Mouse (Mus musculus) spleen, adult 2 months (tissue): ENCODE results near the gene Lrfn4. TPM values are rescaled to one million over a fixed set of nuclear protein-coding genes. Genes with fewer than 3 reads are reported as not detected.

ENCODE experiments used
- DNase-seq, 2 experiments: peaks; one replicate each; pipeline versions ENCODE4 v3.0.0 to v3.0.0-alpha.2; 2012 to 2021; ENCODE audit warnings: low spot score in 2 of 2, low read depth in 1 of 2
- H3K27ac ChIP-seq: fragments of 200-500 bp; 2 replicates; pipeline ENCODE4 v1.5.1; 2012; ENCODE audit warnings: low read length, inconsistent platforms; ENCODE audit not compliant: insufficient read depth
- H3K27me3 ChIP-seq: fragments of 200-500 bp; 2 replicates; pipeline ENCODE4 v1.6.1; 2012; ENCODE audit warnings: mild to moderate bottlenecking, moderate library complexity, low read length, inconsistent platforms; ENCODE audit not compliant: control insufficient read depth, insufficient read depth
- H3K36me3 ChIP-seq: fragments of 200-500 bp; 2 replicates; pipeline ENCODE4 v1.6.1; 2012; ENCODE audit warnings: mild to moderate bottlenecking, low read length, inconsistent platforms; ENCODE audit not compliant: control insufficient read depth, insufficient read depth
- H3K4me1 ChIP-seq: fragments of 200-500 bp; 2 replicates; pipeline ENCODE4 v1.6.1; 2011; ENCODE audit warnings: inconsistent platforms; ENCODE audit not compliant: control insufficient read depth, insufficient read depth, insufficient read length
- H3K4me3 ChIP-seq: fragments of 200-500 bp; 2 replicates; pipeline ENCODE4 v1.5.1; 2011; ENCODE audit warnings: mild to moderate bottlenecking, inconsistent platforms; ENCODE audit not compliant: insufficient read depth, insufficient read length; ENCODE audit errors: extremely low read depth
- CTCF ChIP-seq: fragments of 200-500 bp; IDR thresholded peaks from 2 replicates; pipeline ENCODE4 v1.5.1; 2011; ENCODE audit warnings: mild to moderate bottlenecking, inconsistent platforms; ENCODE audit not compliant: insufficient read depth, insufficient read length, insufficient replicate concordance; ENCODE audit errors: extremely low read depth
- POLR2A ChIP-seq: fragments of 200-500 bp; IDR thresholded peaks from 2 replicates; pipeline ENCODE4 v1.6.1; 2011; ENCODE audit warnings: low read depth, low read length, inconsistent platforms
- WGBS: fragments of 180-500 bp; shearing (Covaris S2); methylation state at CpG from one replicate; pipeline ENCODE4 v1.1.7; 2018; 5-methylcytosine and 5-hydroxymethylcytosine counted together
- polyA plus RNA-seq: library from polyadenylated mRNA; depleted of rRNA; stranded (reverse); fragments of >200 nt; gene quantifications from 2 replicates; pipeline ENCODE4 v1.2.3, GENCODE M21; 2012; rRNA removed

Gene Lrfn4
- 3.0 and 4.0 TPM in 2 replicates for polyA plus RNA-seq

GRCm38 (mm10) chr19:4615151-4616093 lies at the start of gene Lrfn4:
TSS of gene Lrfn4 (minus strand) at chr19:4615667.
- no peak within 1 kb of the TSS for H3K27ac ChIP-seq
- DNase-seq = no peak
- under 1% methylated on average over 72 of the region's 87 CpGs for WGBS
- peaks cover 2% of the 10 kb centered on the region for H3K4me1 ChIP-seq
- no peaks in the 10 kb centered on the region for H3K27me3 ChIP-seq
- peak within 1 kb of the TSS; percentile 55 for H3K4me3 ChIP-seq
- TF ChIP-seq CTCF (no peak), POLR2A (no peak)
- no peaks in the 10 kb centered on the region for H3K36me3 ChIP-seq

- H3K4me1 ChIP-seq = no peaks in the 10 kb centered on the region
- no peak overlapping the region for H3K4me3 ChIP-seq
- no peak overlapping the region for H3K27ac ChIP-seq
- H3K36me3 ChIP-seq = no peaks in the 10 kb centered on the region
- TF ChIP-seq CTCF (no peak), POLR2A (no peak)
- no peaks in the 10 kb centered on the region for H3K27me3 ChIP-seq
- DNase-seq = no peak
- 88% methylated on average over 5 of the region's 5 CpGs for whole genome bisulfite sequencing
Measured at GRCm38 (mm10) chr19:4658156-4658555, 42.7 kb upstream of the Lrfn4 start.

DNA sequence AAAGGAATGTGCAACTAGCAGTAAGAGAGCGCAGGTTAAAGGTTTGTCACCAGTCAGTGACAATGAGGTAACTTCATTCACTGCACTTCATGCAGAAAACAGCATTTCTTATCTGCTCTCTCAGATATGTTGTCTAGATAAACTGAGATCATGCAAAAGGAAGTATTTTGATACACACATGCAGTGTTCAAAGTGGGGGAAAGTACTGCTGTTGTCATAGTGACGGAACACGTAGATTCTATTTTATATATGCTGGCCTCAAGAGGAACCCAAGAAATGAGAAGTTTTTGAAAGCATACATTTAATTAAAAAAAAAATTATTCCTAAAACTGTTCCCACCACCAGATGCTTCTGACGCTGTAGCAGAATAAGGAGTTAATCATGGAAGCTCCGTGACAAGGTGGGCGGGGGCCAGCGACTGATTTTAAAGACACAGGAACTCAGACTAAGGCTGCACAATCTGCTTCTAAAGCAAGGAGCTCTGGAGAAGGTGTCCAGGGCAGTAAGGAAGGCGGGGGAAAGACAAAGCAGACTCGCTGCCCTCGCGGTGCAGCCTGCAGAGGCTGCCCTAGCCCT lies 31.5 kb upstream of the Lrfn4 start:
- no peak for DNase-seq
- Histone ChIP-seq H3K4me3 (no peak overlapping the region), H3K36me3 (no peaks in the 10 kb centered on the region), H3K27ac (no peak overlapping the region), H3K4me1 (no peaks in the 10 kb centered on the region), H3K27me3 (no peaks in the 10 kb centered on the region)
- TF ChIP-seq POLR2A = no peak
- TF ChIP-seq CTCF = no peak
- WGBS = 83% methylated on average over 11 of the region's 11 CpGs

DNA sequence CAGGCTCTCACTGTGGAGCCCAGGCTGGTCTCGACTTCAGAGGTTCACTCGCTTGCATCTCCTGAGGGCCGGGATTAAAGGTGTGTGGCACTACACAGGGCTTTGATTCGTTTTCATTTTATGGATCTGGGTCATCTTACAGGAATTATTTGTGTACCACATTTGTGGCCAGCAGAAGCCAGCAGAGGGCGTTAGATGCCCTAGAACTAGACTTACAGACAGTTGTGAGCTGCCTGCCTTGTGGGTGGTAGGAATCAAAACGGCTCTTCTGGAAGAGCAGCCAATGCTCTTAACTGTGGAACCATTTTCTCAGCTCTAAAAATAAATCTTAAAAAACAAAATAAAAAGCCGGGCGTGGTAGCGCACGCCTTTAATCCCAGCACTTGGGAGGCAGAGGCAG lies 28.8 kb upstream of the Lrfn4 start:
- Histone ChIP-seq H3K27me3 (no peaks in the 10 kb centered on the region), H3K27ac (no peak overlapping the region), H3K4me3 (no peak overlapping the region), H3K36me3 (no peaks in the 10 kb centered on the region), H3K4me1 (no peaks in the 10 kb centered on the region)
- no peak for TF ChIP-seq POLR2A
- no peak for TF ChIP-seq CTCF
- WGBS = 49% methylated on average over 10 of the region's 10 CpGs
- DNase-seq = no peak

GRCm38 (mm10) chr19:4635986-4636385 lies 20.5 kb upstream of the Lrfn4 start:
- TF ChIP-seq POLR2A = no peak
- TF ChIP-seq CTCF = no peak
- Histone ChIP-seq H3K4me3 (no peak overlapping the region), H3K27ac (no peak overlapping the region), H3K27me3 (no peaks in the 10 kb centered on the region), H3K4me1 (no peaks in the 10 kb centered on the region), H3K36me3 (no peaks in the 10 kb centered on the region)
- no peak for DNase-seq
- 64% methylated on average over 4 of the region's 4 CpGs for WGBS

- WGBS = 3% methylated on average over 1 of the region's 1 CpGs
Measured at GRCm38 (mm10) chr19:4628819-4629218, 13.4 kb upstream of the Lrfn4 start.

More at GRCm38 (mm10) chr19:4628819-4629218, 13.4 kb upstream of the Lrfn4 start:
- 0 out of 2 replicates have a peak, but pooled peaks cover 1% of the 10 kb centered on the region for H3K36me3 ChIP-seq
- peak; percentile 48 to 51 for DNase-seq
- H3K4me3 ChIP-seq = no peak overlapping the region
- H3K27ac ChIP-seq = no peak overlapping the region
- peaks cover 9% of the 10 kb centered on the region; the same call in 1 of the 2 replicates for H3K4me1 ChIP-seq
- no peaks in the 10 kb centered on the region for H3K27me3 ChIP-seq
- TF ChIP-seq CTCF (peak; percentile 47; the same call in 1 of the 2 replicates), POLR2A (no peak)
